Mouse (Mus musculus) lung, adult 2 months (tissue): Measurements from ENCODE around the gene Nudt9.

Source experiments
- CTCF ChIP-seq: fragments of 200-500 bp; IDR thresholded peaks from 2 replicates; pipeline ENCODE4 v1.5.1; 2011; ENCODE audit warnings: mild to moderate bottlenecking, low read length, control low read depth; ENCODE audit not compliant: insufficient read depth
- POLR2A ChIP-seq: fragments of 200-500 bp; IDR thresholded peaks from 2 replicates; pipeline ENCODE4 v1.6.1; 2011; ENCODE audit warnings: low read depth, mild to moderate bottlenecking, control low read depth, low read length, borderline replicate concordance; ENCODE audit errors: extremely low read depth

GRCm38 (mm10) chr5:104108127-104108875, 62.2 kb downstream of the Nudt9 start:
- no peak for TF ChIP-seq POLR2A
- no peak for TF ChIP-seq CTCF
